Mouse (Mus musculus) ES-Bruce4 (cell line): ENCODE results near the gene Tbck. TPM values are rescaled to one million over a fixed set of nuclear protein-coding genes. Genes with fewer than 3 reads are reported as not detected.

ENCODE experiments used
- H3K27ac ChIP-seq: 2 replicates; pipeline ENCODE4 v1.5.1; 2012; ENCODE audit warnings: low read length, inconsistent platforms; ENCODE audit not compliant: insufficient read depth
- H3K27me3 ChIP-seq: 2 replicates; pipeline ENCODE4 v1.6.1; 2012; ENCODE audit warnings: mild to moderate bottlenecking, low read length, inconsistent platforms; ENCODE audit not compliant: control insufficient read depth, poor library complexity, insufficient read depth, severe bottlenecking
- H3K36me3 ChIP-seq: 2 replicates; pipeline ENCODE4 v1.6.1; 2012; ENCODE audit warnings: inconsistent platforms, mild to moderate bottlenecking, low read length, moderate library complexity; ENCODE audit not compliant: control insufficient read depth, poor library complexity, insufficient read depth, severe bottlenecking
- H3K4me1 ChIP-seq: one replicate; pipeline ENCODE4 v1.8.1; 2011; ENCODE audit warnings: low read length; ENCODE audit not compliant: control insufficient read depth, insufficient read depth
- H3K4me3 ChIP-seq: 2 replicates; pipeline ENCODE4 v1.5.1; 2011; ENCODE audit warnings: low read depth, mild to moderate bottlenecking, low read length
- H3K9ac ChIP-seq: 2 replicates; pipeline ENCODE4 v1.6.1; 2012; ENCODE audit warnings: low read depth, mild to moderate bottlenecking, inconsistent platforms; ENCODE audit not compliant: poor library complexity, severe bottlenecking
- H3K9me3 ChIP-seq: replicated peaks from 2 replicates; pipeline ENCODE4 v1.6.1; 2012; ENCODE audit warnings: mild to moderate bottlenecking, low read length, inconsistent platforms; ENCODE audit not compliant: control insufficient read depth, poor library complexity, insufficient read depth, severe bottlenecking
- CTCF ChIP-seq: IDR thresholded peaks from one replicate; pipeline ENCODE4 v1.8.1; 2011; ENCODE audit warnings: low read depth, low read length
- EP300 ChIP-seq: IDR thresholded peaks from 2 replicates; pipeline ENCODE4 v1.6.1; 2011; ENCODE audit warnings: low read depth, low read length; ENCODE audit not compliant: insufficient read depth
- POLR2A ChIP-seq: IDR thresholded peaks from one replicate; pipeline ENCODE4 v1.8.1; 2011; ENCODE audit warnings: low read length; ENCODE audit not compliant: insufficient read depth
- polyA plus RNA-seq: library from polyadenylated mRNA; stranded (reverse); fragments of >200 nt; gene quantifications from 2 replicates; pipeline ENCODE4 v1.2.4, GENCODE M21; 2011; ENCODE audit warnings: low read depth; ENCODE audit not compliant: missing spikeins, insufficient read depth, insufficient read length

Gene Tbck
- polyA plus RNA-seq, 1 experiment: 11.5 TPM

DNA sequence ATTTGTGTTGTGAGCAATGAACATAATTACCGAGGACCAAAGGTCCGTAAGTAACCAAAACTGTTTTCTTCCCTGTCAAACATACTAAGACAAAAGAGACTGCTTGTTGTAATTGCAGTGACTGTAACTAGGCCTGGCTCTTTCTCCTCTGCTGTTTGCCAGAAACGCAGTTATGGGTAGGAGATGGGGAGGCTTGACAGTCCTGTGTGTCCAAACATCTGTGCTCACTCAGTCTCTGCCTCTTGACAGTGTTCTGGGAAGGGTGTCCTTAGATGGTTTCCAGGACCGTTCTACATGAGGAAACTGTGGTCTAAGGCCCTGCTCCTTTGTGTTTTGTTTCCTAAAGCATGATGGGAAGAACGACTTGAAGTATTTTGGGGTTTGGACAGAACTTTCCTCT lies 128.4 kb downstream of the Tbck start:
- Histone ChIP-seq H3K27ac (no peak overlapping the region), H3K4me1 (no peaks in the 10 kb centered on the region), H3K36me3 (no peaks in the 10 kb centered on the region), H3K9me3 (no peaks in the 10 kb centered on the region), H3K27me3 (no peaks in the 10 kb centered on the region), H3K4me3 (no peak overlapping the region), H3K9ac (no peak overlapping the region)
- TF ChIP-seq CTCF (no peak), EP300 (no peak), POLR2A (no peak)

DNA sequence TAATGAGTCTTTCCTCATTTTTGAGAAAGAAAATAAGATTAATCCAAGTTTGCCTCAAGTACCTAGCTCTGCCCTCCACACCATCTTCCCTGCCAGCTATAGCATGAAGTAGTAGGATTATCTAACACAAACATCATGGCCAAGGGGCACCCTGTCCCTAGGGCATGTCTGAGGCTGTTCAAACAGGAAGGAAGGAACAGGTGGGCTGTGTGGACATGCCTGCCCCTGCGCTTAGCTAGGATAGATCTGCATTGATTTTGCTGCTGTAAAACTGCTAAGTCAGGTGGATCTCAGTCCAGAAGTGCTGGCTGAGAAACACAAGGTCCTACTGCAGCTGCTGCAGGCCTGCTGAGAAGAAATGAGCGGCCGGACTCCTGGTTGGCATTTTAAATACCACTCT lies 129.2 kb downstream of the Tbck start:
- no peak overlapping the region for H3K9ac ChIP-seq
- no peaks in the 10 kb centered on the region for H3K4me1 ChIP-seq
- H3K4me3 ChIP-seq: no peak overlapping the region
- no peaks in the 10 kb centered on the region for H3K36me3 ChIP-seq
- H3K9me3 ChIP-seq: no peaks in the 10 kb centered on the region
- no peak overlapping the region for H3K27ac ChIP-seq
- no peaks in the 10 kb centered on the region for H3K27me3 ChIP-seq
- no peak for TF ChIP-seq EP300
- no peak for TF ChIP-seq POLR2A
- no peak for TF ChIP-seq CTCF

DNA sequence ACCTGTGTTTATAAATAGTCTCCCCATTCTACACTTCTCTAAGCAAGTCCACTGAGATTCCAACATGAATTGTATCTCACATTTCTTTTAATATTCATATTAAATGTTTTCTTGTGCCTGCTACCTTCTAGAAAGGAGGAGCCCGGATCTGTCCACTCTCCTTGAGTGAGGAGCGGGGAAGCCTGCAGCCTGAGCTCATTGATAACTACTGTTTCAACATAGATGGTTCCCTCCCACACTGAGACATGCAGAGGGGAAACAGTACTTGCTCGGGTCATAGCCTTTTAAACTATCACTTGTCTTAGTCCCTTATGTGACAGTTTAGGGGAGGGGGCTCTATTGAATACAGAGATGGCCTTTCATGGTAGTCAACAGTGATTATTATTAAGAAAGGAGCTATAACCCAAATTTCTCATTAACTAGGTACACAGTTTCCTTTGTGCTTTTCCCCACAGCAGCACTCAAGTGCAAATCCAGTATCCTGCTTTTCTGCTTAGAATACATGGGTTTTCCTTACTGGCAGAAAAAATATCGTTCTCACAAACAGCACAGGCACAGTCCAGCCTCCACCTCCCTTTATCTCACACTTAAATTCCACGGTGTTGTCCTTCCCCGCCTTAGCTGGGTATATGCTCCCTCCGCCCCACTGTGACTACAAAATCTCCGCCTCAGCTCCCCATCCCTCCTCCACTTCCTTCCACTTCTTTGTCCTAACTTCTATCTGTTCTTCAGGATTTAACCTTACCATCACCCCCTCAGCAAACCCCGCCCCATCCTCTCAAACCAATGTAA lies 130.0 kb downstream of the Tbck start:
- H3K4me3 ChIP-seq: no peak overlapping the region
- no peaks in the 10 kb centered on the region for H3K4me1 ChIP-seq
- H3K9ac ChIP-seq: no peak overlapping the region
- no peaks in the 10 kb centered on the region for H3K9me3 ChIP-seq
- no peak overlapping the region for H3K27ac ChIP-seq
- H3K36me3 ChIP-seq: no peaks in the 10 kb centered on the region
- no peaks in the 10 kb centered on the region for H3K27me3 ChIP-seq
- TF ChIP-seq EP300 (no peak), POLR2A (no peak), CTCF (no peak)

DNA sequence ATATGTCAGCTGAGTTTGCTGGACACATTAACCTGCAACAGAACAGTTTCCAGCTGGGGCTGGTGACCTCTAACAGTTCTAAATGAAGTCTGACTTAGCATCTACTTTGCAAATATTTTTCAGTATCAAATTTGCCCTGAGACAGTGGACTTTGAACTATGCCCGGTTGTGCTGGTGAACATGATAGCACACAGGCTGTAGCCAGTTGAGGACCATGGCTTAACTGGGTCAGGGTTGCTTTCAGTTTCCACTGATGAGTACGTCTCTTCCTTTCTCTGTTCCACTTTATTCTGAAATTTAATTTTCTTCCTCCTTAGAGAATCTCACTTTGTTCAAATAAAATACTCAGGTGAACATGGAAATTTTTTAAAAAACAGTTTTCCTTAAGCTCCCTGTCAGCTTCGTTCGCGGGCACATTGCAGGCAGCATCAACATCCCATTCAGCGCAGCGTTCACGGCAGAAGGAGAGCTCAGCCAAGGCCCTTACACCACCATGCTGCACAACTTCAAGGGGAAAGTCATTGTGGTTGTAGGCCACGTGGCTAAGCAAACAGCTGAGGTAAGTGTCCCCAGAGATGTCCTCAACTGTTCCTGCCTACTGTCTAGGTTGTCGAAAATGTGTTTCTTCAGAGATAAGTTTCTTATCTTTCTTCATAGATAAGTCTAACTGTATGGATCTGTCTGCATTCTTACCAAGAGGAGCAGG lies 131.0 kb downstream of the Tbck start:
- Histone ChIP-seq H3K27ac (no peak overlapping the region), H3K4me1 (no peaks in the 10 kb centered on the region), H3K9me3 (no peaks in the 10 kb centered on the region), H3K27me3 (no peaks in the 10 kb centered on the region), H3K4me3 (no peak overlapping the region), H3K36me3 (no peaks in the 10 kb centered on the region), H3K9ac (no peak overlapping the region)
- TF ChIP-seq CTCF (no peak), EP300 (no peak), POLR2A (no peak)

DNA sequence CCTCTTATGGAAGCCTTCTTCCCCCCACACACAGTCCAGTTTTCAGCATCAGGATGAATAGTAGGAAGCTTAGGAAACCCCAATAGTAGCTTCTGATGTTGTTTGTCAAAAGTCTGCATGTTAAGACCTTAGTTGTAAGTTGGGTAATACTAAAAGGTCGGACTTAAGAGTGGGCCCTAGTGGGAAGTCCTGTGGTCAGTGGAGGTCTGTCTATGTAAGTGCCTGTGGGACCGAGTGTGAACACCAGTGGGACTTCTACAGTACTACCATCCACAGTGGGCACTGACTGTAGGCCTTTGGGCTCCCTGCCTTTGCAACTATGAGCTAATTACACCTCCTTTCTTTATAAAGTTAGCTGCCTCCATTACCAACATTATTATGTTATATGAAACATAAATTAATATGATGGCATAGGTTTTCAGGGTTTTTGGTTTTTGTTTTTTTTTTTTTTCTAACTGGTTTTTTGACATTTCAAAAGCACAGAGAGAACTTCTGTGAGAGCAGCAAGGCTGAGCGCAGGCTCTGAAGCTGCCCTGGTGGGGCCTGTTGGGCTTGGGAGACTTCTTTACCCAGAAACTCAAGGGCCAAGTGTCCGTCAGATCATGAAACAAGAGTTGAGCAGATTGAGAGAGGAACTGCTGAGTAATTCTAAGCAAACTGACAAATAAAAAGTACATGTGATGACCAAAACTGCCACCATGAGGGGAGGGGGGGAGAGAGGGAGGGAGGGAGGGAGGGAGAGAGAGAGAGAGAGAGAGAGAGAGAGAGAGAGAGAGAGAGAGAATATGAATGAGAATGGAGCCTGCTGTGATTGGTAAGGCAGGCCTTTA lies 131.8 kb downstream of the Tbck start:
- Histone ChIP-seq H3K4me1 (no peaks in the 10 kb centered on the region), H3K36me3 (no peaks in the 10 kb centered on the region), H3K4me3 (no peak overlapping the region), H3K27me3 (no peaks in the 10 kb centered on the region), H3K27ac (no peak overlapping the region), H3K9ac (no peak overlapping the region), H3K9me3 (no peaks in the 10 kb centered on the region)
- TF ChIP-seq CTCF: no peak
- TF ChIP-seq EP300: no peak
- no peak for TF ChIP-seq POLR2A
